Mouse (Mus musculus): ENCODE measurements around the gene Fsd1l. TPM values are rescaled to one million over a fixed set of nuclear protein-coding genes. Genes with fewer than 3 reads are reported as not detected.

The Fsd1l gene
- polyA plus RNA-seq, 1 experiment: not detected

DNA sequence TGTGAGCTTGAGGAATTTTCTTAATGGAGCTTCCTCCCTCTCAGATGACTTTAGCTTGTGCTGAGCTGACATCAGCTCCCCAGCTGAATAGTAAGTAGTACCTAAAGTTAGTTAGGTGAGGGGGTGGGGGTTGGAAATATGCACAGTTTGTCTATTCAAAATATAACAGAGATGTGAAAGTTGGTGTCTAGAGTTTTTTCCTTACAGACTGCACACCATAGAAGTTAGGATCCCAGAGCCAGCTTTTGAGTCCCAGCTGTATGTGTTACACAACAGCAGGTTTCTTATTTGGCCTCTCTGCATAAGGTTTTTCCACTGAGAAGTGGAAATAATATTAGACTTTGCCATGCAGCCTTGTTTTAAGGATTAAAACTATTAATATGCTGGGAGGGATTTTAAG lies 118.6 kb downstream of the Fsd1l start:
- TF ChIP-seq POLR2A (IDR thresholded peaks at IDR 0.05; ENCODE audit: insufficient read depth, low read depth, low read length) (no peak), CTCF (IDR thresholded peaks at IDR 0.05; ENCODE audit: insufficient read depth, low read depth, low read length) (no peak)
- H3K4me1 ChIP-seq (ENCODE audit: control insufficient read depth, insufficient read depth, low read length): no peaks in the 10 kb centered on the region
- no peak overlapping the region for H3K27ac ChIP-seq (ENCODE audit: insufficient read depth, low read depth, low read length)
- no peak overlapping the region for H3K4me3 ChIP-seq (ENCODE audit: insufficient read depth, low read depth, low read length)

GRCm38 (mm10) chr4:53750391-53751120 lies 119.3 kb downstream of the Fsd1l start:
- no peak overlapping the region for H3K27ac ChIP-seq (ENCODE audit: insufficient read depth, low read depth, low read length)
- WGBS: 79% methylated on average over 16 of the region's 16 CpGs
- no peak overlapping the region for H3K4me3 ChIP-seq (ENCODE audit: insufficient read depth, low read depth, low read length)
- TF ChIP-seq POLR2A (IDR thresholded peaks at IDR 0.05; ENCODE audit: insufficient read depth, low read depth, low read length) (no peak), CTCF (IDR thresholded peaks at IDR 0.05; ENCODE audit: insufficient read depth, low read depth, low read length) (no peak)
- peaks cover 2% of the 10 kb centered on the region; the same call in 1 of the 2 replicates for H3K4me1 ChIP-seq (ENCODE audit: control insufficient read depth, insufficient read depth, low read length)

Other genes starting within 250 kb of the Fsd1l start
- gene Slc44a1, start 191.1 kb upstream of the Fsd1l start, polyA plus RNA-seq (2012; ENCODE audit: insufficient read depth, insufficient read length, low replicate concordance, missing spikeins): not detected in 2 replicates
- gene Fktn, start 82.5 kb downstream of the Fsd1l start, polyA plus RNA-seq (2012; ENCODE audit: insufficient read depth, insufficient read length, low replicate concordance, missing spikeins): not detected in 2 replicates
- gene Tal2, start 148.2 kb downstream of the Fsd1l start, polyA plus RNA-seq (2012; ENCODE audit: insufficient read depth, insufficient read length, low replicate concordance, missing spikeins): not detected in 2 replicates
- not detected in 2 replicates for gene Tmem38b, start 194.6 kb downstream of the Fsd1l start, polyA plus RNA-seq (2012; ENCODE audit: insufficient read depth, insufficient read length, low replicate concordance, missing spikeins)

All from olfactory bulb, adult 2 months (tissue).